Mouse (Mus musculus) macrophage (primary cell): ENCODE measurements around the gene Hoxd4. TPM values are rescaled to one million over a fixed set of nuclear protein-coding genes. Genes with fewer than 3 reads are reported as not detected.

Source experiments
- H3K27ac ChIP-seq: fragments of 350-480 bp; formaldehyde crosslinking; 2 replicates; pipeline ENCODE4 v1.9.0; 2021
- H3K36me3 ChIP-seq: fragments of 350-480 bp; formaldehyde crosslinking; 2 replicates; pipeline ENCODE4 v1.9.0; 2021; ENCODE audit errors: inconsistent target
- H3K4me3 ChIP-seq: fragments of 350-480 bp; formaldehyde crosslinking; 2 replicates; pipeline ENCODE4 v1.9.0; 2021; ENCODE audit errors: inconsistent target
- H3K79me2 ChIP-seq: fragments of 350-480 bp; formaldehyde crosslinking; 2 replicates; pipeline ENCODE4 v1.9.0; 2021; ENCODE audit errors: inconsistent target
- WGBS: methylation state at CpG from one replicate; pipeline ENCODE4 v1.1.7; 2026; ENCODE audit warnings: inconsistent platforms; ENCODE audit not compliant: missing documents; 5-methylcytosine and 5-hydroxymethylcytosine counted together
- polyA plus RNA-seq: library from polyadenylated mRNA; stranded (reverse); fragments of 250-400 nt; gene quantifications from 3 replicates; pipeline ENCODE4 v1.2.4, GENCODE M21; 2018; ENCODE audit warnings: inconsistent platforms

Gene Hoxd4
- polyA plus RNA-seq, 1 experiment from 2014 or later, result not detected

DNA sequence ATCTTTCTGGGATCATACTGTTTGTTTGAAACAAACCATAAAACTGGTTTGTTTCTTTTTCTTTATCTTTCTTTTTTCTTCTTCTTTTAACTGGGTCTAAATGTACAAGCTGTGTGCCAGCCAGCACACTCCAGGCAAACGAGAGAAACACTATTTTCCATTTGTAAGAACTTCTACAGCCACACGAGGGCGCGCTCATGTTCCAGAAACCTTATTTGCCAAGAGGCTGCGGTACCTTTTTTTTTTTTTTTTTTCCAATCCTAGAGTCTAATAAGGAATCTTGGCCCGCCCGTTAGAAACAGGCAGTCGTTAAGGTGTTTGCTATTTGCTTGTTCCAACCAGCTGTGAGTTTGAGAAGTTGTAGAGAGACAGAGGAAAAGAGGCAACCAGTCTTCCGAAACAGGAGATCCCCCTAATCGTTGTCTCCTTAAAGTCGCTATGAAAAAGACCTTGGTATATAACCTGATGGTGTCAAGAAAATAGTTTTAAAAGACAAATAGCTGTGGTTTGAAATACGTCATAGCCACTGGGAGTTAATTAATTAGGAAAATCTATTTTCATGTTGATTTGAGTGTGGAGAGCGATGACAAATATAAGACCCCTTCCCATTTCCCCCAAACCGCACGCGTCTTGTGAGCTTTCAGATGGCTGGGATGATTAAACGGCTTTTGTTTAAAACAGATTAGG is 25.3 kb upstream of the Hoxd4 start:
- Histone ChIP-seq H3K79me2 (no peaks in the 10 kb centered on the region), H3K4me3 (no peak overlapping the region), H3K27ac (no peak overlapping the region), H3K36me3 (no peaks in the 10 kb centered on the region)
- WGBS, result 15% methylated on average over 17 of the region's 17 CpGs

DNA sequence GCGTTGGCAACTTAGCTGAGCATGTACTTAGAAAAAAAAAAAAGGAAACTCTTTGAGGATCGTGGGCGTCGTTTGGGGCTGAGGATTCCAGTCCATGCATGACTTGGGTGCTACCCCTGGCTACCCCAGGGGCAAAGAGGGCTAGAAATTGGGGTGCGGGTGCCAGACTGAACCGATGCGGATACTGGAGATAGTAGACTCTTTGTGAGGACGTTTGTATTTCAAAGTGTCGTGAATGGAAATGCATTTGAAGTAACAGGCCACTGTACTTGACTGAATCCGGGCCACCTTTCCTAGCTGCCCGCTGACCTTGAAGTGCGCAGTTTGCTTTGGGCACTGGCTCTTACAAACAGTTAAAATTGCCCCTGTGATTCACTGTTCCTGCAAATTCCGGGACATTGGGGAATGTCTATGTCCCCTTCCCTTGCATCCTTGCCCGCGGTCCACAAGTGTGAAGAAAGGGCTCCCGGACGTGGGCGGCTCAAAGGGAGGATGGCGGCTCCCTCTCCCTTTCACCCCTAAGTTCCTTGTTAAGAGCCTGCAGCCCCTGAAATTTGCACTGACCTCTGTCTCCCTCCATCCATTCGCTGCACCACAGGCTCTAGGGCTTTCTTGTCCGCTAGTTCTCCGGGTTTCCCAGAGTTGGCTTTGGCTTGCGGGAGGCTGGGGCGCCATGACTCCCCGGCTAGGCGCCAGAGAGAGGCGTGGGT is 24.6 kb upstream of the Hoxd4 start:
- H3K4me3 ChIP-seq, result no peak overlapping the region
- no peaks in the 10 kb centered on the region for H3K36me3 ChIP-seq
- H3K27ac ChIP-seq, result no peak overlapping the region
- WGBS, result 6% methylated on average over 26 of the region's 27 CpGs
- no peaks in the 10 kb centered on the region for H3K79me2 ChIP-seq

DNA sequence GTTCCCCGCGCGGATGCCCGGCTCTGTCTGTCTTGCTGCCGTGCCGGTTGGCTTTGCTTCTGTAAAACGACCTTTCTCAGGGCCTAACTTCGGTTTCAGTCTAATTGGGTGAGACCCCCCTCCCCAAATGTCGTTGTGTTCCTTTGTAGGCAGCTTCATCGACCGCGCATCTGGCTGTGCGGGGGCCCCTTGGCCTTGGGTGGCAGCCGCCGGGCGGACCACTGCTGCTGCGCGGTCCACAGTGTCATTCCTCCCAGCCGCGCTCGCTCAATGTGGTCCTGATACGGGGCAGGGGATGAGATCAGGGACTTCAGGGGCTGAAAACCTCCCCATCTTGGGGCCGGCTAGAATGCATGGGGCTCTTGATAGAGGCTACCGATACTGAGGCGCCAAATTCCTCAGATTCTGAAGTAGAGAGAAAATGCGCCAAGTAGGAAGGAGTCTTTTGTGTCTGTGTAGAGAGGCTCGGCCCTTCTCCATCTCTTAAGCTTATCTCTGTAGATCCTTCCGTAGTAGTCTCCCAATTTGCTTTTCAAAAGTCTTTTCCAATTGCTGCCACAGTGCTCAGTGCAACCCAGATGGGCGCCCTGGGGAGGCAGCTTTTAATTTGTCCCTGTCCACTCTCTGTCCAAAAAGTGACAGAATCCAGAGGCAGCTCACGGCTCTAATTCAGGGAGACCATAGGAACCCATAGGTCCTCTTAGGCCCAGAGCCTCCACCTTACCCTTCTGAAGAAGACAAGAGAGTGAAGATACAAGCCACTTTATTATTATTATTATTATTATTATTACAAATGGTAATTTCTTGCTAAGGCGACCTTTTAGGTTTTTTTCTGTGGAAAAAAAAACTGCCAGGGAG is 23.8 kb upstream of the Hoxd4 start:
- no peaks in the 10 kb centered on the region for H3K79me2 ChIP-seq
- H3K4me3 ChIP-seq, result no peak overlapping the region
- no peak overlapping the region for H3K27ac ChIP-seq
- WGBS, result 9% methylated on average over 29 of the region's 31 CpGs
- no peaks in the 10 kb centered on the region for H3K36me3 ChIP-seq

DNA sequence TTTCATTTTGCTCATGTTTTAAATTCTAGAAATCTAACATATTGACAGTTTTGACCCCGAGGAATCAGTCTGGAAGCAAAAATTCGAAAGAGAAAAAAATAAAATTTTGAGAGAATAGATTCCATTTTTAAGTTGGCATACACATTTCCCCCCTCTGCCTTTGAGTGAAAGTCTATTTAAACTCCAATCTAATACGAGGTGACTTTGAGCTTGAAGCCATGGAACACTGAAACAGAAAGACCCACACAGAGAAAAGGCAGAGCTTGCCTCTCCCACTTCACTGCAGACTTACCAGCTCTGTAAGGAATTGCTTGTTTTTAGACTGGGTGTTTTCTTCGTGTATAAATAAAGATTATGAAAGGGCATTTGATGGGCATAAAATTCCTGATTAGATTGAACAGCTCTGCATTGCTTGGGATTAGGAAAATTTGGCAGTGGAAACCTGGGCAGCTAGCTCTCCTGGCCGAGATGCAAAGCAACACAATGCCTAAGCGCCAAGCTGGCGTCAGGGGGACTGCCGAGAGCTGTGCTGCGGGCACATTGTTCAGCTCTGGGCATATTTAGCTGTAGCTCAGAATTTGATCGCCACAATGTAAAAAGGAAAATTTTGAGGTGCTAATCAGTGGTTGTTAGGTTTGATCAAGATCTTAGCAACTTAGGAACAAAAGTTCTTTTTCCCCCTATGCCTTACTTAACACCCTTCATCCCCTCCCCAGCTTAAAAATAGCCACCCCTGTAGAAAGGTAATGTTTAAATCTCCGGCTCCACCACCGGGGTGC is 22.7 kb upstream of the Hoxd4 start:
- 13% methylated on average over 12 of the region's 12 CpGs for WGBS
- Histone ChIP-seq H3K79me2 (no peaks in the 10 kb centered on the region), H3K27ac (no peak overlapping the region), H3K36me3 (no peaks in the 10 kb centered on the region), H3K4me3 (no peak overlapping the region)

DNA sequence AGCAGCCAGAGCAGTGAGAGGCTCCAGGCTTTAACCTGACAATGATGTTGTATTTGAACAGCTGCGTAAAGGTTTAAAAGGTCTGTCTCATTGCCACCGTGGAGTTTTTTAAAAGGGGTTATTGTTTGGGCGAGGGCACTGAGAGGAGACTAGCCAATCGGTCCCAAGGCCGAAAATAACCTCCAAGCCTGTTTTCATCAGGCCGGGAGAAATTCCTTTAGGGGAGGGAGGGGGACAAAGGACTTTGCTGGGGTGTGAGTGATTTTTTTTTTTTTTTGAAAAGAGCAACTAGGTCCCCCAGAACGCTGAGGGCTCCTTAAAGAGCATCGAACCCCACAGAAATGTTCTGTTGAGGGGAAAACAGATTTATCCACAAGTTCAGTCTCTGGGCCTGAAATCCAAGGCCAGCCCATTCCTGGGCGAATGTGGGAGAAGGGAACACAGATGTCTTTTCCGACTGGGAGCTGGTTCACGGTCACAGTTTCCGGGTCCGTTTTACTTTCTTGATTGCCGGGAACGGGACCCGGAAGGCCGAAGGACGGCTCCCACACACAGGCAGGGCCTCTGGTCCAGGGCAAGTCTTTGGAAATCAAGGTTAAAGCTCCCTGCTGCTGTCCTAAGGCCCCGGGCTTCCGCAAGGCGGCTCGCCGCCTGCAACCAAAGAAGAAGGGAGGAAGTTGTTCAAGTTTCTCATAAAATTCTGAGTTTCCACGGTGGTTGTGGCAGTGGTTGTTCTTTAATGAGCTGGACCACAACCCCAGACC is 22.0 kb upstream of the Hoxd4 start:
- no peak overlapping the region for H3K27ac ChIP-seq
- H3K79me2 ChIP-seq, result no peaks in the 10 kb centered on the region
- H3K36me3 ChIP-seq, result no peaks in the 10 kb centered on the region
- H3K4me3 ChIP-seq, result no peak overlapping the region
- 5% methylated on average over 24 of the region's 24 CpGs for WGBS

DNA sequence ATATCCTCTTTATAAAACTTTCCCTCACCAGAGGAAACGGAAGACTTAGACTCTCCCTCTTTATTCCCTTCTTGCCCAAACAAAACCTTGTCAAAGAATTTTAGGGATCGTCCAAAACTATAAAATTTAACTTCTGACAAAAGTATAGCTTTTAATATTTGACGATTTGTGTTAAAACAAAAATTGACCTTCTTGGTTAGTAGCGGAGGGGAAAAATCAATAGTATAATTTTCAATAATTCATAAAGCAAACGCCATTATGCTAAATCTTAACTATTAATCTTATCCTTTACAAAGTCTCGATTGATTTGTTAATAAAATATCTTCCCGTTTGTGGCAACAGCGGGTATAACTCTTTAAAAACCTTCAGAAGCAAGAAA is 21.4 kb upstream of the Hoxd4 start:
- H3K27ac ChIP-seq, result no peak overlapping the region
- no peaks in the 10 kb centered on the region for H3K36me3 ChIP-seq
- 12% methylated on average over 8 of the region's 8 CpGs for WGBS
- no peak overlapping the region for H3K4me3 ChIP-seq
- H3K79me2 ChIP-seq, result no peaks in the 10 kb centered on the region

DNA sequence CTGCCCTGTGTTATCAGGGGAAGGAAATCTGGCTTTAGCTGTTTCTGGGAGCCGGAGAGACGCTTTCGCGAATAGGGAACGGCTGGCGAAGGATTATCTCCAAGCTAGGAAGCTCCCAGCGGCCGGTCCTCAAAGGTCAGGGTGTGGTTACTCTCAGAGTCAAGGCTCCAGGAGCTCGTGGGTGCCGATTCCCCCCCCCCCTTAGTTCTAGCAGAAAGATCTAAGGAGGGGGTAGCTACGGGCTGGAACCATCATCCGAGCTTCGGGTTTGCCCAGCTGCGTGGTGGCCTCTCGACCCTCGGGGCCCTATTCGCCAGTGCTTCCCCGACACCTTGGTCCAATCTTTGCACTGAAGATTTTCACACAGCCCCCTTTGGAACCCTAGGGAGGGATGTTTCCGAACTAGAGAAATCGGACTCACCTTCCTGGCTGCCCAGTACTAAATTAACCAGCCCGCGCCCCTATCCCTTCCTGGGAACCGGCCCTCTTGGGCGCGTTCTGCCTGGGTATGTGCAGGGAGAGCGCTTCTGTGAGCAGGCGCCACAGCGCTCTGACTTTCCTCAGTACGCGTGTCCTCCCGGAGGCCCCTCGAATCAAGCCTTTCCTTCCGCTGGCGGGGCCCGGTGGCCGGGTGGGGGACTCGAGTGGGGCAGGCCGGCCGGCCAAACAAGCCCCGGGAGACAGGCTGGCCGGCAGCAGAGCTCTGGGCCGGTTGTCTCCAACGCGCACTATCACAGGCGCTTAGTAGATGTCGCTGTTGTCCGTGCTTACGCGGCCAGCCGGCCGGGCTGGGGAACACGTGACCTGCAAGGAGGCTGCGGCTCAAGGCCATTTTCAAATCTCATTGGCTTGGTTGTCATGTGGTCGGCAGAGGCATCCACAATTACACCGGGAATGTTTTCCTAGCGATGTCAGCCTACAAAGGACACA is 20.4 kb upstream of the Hoxd4 start, which contains the start of gene Hoxd10:
Gene Hoxd10 (plus strand): TSS at position 903 of the 930 bp plus-strand sequence.
- no peak within 1 kb of the TSS for H3K4me3 ChIP-seq
- no peak within 1 kb of the TSS for H3K27ac ChIP-seq
- WGBS, result 10% methylated on average over 56 of the region's 56 CpGs
- H3K36me3 ChIP-seq, result no peaks in the 10 kb centered on the region
- no peaks in the 10 kb centered on the region for H3K79me2 ChIP-seq

DNA sequence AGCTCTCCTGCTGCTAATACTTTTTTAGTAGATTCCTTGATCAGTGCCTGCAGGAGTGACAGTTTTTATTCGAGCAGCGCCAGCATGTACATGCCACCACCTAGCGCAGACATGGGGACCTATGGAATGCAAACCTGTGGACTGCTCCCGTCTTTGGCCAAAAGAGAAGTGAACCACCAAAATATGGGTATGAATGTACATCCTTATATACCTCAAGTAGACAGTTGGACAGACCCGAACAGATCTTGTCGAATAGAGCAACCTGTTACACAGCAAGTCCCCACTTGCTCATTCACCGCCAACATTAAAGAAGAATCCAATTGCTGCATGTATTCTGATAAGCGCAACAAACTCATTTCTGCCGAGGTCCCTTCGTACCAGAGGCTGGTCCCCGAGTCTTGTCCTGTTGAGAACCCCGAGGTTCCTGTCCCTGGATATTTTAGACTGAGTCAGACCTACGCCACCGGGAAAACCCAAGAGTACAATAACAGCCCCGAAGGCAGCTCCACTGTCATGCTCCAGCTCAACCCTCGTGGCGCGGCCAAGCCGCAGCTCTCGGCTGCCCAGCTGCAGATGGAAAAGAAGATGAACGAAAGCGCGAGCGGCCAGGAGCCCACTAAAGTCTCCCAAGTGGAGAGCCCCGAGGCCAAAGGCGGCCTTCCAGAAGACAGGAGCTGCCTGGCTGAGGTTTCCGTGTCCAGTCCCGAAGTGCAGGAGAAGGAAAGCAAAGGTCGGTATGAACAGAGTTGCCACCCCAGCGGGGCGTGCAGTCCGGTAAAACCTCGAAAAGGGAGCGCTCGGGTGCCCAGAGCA is 19.5 kb upstream of the Hoxd4 start:
- Histone ChIP-seq H3K4me3 (no peak overlapping the region), H3K27ac (no peak overlapping the region), H3K79me2 (no peaks in the 10 kb centered on the region), H3K36me3 (no peaks in the 10 kb centered on the region)
- WGBS, result 8% methylated on average over 35 of the region's 35 CpGs

DNA sequence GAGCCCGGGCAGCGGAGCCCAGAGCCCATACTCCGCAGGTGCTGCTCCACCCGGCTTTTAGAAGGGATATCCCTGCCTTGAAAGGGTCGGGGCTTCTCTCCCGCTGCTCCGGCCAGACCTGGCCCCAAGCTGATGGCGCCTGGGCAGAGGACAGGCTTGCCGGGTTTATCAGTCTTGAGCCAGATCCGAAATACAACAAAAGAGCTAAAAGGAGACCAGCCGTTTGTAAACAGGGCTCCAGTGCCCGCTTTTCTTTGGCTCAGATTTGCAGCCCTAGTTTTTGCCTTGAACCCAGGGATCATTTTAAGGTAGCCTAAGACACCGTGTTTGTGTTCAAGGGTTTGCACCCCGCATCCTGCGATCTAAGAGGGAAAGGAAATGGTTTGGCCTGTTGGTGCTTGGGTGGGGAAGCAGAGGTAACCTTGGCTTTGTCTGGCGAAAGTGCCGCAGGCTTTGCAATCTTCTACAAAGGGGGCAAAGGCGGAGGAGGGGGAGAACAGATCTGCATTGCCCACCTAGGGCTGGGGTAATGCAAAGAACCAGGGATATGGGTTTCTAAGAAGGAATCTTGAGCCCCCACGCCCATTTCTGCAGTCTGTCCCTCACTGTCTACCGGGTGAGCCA is 18.8 kb upstream of the Hoxd4 start:
- 7% methylated on average over 19 of the region's 20 CpGs for WGBS
- Histone ChIP-seq H3K4me3 (no peak overlapping the region), H3K36me3 (no peaks in the 10 kb centered on the region)

DNA sequence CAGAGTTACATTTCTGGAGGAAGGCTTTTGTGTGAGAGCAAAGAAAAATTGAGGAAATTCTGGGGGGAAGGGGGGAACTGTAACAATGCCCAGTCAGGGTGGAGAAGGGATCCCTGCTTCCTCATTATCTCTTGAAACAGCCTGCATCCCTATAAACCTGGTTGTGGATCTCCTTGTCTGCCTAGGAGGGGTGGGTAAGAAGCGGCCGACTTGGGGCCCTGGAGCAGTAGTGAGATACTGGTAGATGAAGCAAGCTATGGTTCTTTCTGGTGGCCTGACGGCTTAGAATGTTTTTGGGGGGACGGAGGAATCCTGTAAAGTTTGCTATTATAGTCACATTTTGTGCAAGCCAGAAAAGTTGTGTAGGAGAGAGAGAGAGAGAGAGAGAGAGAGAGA is 18.3 kb upstream of the Hoxd4 start:
- no peaks in the 10 kb centered on the region for H3K79me2 ChIP-seq
- WGBS, result 6% methylated on average over 2 of the region's 4 CpGs
- H3K27ac ChIP-seq, result no peak overlapping the region
- no peak overlapping the region for H3K4me3 ChIP-seq
- H3K36me3 ChIP-seq, result no peaks in the 10 kb centered on the region

More for the DNA sequence above, 18.8 kb upstream of the Hoxd4 start:
- H3K79me2 ChIP-seq, result no peaks in the 10 kb centered on the region
- H3K27ac ChIP-seq, result no peak overlapping the region

DNA sequence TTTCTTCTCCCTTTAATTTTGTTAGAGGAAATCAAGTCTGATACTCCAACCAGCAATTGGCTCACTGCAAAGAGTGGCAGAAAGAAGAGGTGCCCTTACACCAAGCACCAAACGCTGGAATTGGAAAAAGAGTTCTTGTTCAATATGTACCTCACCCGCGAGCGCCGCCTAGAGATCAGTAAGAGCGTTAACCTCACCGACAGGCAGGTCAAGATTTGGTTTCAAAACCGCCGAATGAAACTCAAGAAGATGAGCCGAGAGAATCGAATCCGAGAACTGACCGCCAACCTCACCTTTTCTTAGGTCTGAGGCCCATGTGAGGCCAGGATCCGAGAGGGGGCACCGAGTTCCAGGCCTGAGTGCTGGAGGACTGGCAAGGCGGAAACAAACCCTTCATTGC is 17.7 kb upstream of the Hoxd4 start:
- WGBS, result 12% methylated on average over 16 of the region's 16 CpGs
- Histone ChIP-seq H3K79me2 (no peaks in the 10 kb centered on the region), H3K27ac (no peak overlapping the region), H3K4me3 (no peak overlapping the region), H3K36me3 (no peaks in the 10 kb centered on the region)

DNA sequence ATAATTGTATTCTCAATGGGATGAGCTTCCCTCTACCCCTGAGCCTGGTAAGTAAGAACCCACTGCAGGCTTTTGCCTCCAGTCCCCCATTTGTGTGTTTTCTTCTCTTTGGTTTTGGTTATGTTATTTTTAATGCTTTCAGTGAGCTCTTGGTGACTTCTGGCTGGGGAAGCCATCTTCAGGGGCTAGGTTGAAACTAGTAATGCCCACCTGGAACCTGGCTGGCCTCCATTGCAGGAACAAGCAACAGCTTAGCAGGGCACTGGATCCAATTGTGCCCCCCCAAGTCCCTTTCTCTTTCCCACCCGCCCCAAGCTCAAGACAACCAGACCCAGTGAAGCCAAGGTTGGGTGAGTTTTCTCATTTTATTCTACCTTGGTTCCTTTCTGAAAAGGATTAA is 16.3 kb upstream of the Hoxd4 start:
- WGBS, result 50% methylated on average over 1 of the region's 1 CpGs
- no peak overlapping the region for H3K27ac ChIP-seq
- no peaks in the 10 kb centered on the region for H3K36me3 ChIP-seq
- H3K4me3 ChIP-seq, result no peak overlapping the region
- no peaks in the 10 kb centered on the region for H3K79me2 ChIP-seq
